Mouse (Mus musculus) Patski (cell line): ENCODE data around the gene Rnf225. TPM values are rescaled to one million over a fixed set of nuclear protein-coding genes. Genes with fewer than 3 reads are reported as not detected.
"Not testable (repeated sequence)": the region's sequence is repeated elsewhere in the genome, so short reads cannot be mapped to it uniquely, and the experiment has no call there.

Experiments used
- ATAC-seq: fragments of 100-300 bp; one replicate; pipeline ENCODE4 v1.8.0; 2021
- CTCF ChIA-PET: fragments of 350-600 bp; sonication (Branson Sonifier 250); formaldehyde crosslinking; loops from one replicate; lab custom pipeline; 2022; ENCODE audit warnings: inconsistent platforms; lab: Charles Lee
- POLR2A ChIA-PET: fragments of 350-600 bp; sonication (Branson Sonifier 250); formaldehyde crosslinking; loops from one replicate; lab custom pipeline; 2022; ENCODE audit warnings: antibody characterized with exemption, inconsistent platforms; lab: Charles Lee
- DNase-seq: peaks from one replicate; pipeline ENCODE4 v3.0.0-alpha.2; 2011; ENCODE audit warnings: low read depth, low spot score
- H3K27me3 ChIP-seq: fragments of 371-371 bp; one replicate; pipeline ENCODE4 v1.5.1; 2021
- CTCF ChIP-seq: fragments of 100-300 bp; IDR thresholded peaks from one replicate; pipeline ENCODE4 v1.5.1; 2021
- in situ Hi-C: fragments of 300-500 bp; cut with MboI; formaldehyde crosslinking; loops from 3 replicates; pipeline ENCODE4 v1.11.1; 2018; ENCODE audit warnings: low pct_unique_long_range_greater_than_20kb, mixed read lengths
- polyA plus RNA-seq: library from polyadenylated mRNA; unstranded; gene quantifications from one replicate; pipeline ENCODE4 v1.2.3, GENCODE M21; 2021

The Rnf225 gene
- polyA plus RNA-seq, 1 experiment from 2014 or later: 0.47 TPM

GRCm38 (mm10) chr7:12903623-12904022 lies 23.6 kb upstream of the Rnf225 start:
- no peak for TF ChIP-seq CTCF
- CTCF ChIA-PET: interaction anchor here (1.5 kb wide), 1 partner anchor 9 kb away, joined by 5 read pairs; no protein-coding TSS in a partner anchor

GRCm38 (mm10) chr7:12905146-12905545 lies 22.1 kb upstream of the Rnf225 start:
- TF ChIP-seq CTCF: no peak
- in situ Hi-C loops: no loop called here
- DNase-seq (no peak), ATAC-seq (peak; percentile 40)
- POLR2A ChIA-PET: interaction anchor here (0.6 kb wide), 1 partner anchor 27 kb away, joined by 3 read pairs; no protein-coding TSS in a partner anchor
- no peaks in the 10 kb centered on the region for H3K27me3 ChIP-seq
- CTCF ChIA-PET: interaction anchor here (1.5 kb wide), 1 partner anchor 7 kb away, joined by 5 read pairs; no protein-coding TSS in a partner anchor

More at GRCm38 (mm10) chr7:12903623-12904022, 23.6 kb upstream of the Rnf225 start:
- POLR2A ChIA-PET: interaction anchor here (0.6 kb wide), 1 partner anchor 38 kb away, joined by 4 read pairs; no protein-coding TSS in a partner anchor
- in situ Hi-C loops: no loop called here
- ATAC-seq (no peak), DNase-seq (no peak)
- no peaks in the 10 kb centered on the region for H3K27me3 ChIP-seq

DNA sequence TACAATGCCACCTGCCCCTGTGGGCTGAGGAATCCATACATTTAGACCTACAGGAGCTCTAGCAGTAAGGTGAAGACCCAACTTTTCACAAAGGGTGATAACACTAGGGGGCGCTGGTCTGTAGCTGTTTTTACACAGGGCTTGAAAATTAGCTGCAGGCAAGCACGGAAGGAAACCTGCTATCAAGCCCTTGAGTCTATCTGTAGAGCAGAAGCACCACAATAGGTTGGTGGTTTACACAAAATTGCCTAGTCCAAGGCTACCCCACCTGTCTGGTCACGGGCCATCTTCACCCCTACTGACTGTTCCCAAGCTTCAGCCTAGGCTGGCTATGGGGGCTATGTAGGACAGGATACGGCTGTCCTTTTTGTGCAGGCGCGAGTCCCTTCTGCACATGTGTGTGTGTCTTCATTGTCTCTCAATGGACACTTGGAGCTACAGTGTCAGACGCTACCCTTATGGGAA lies 17.7 kb upstream of the Rnf225 start:
- no peaks in the 10 kb centered on the region for H3K27me3 ChIP-seq
- DNase-seq (no peak), ATAC-seq (no peak)
- ChIA-PET POLR2A (interaction anchor here (0.9 kb wide), 1 partner anchor 10 kb away, joined by 3 read pairs; no protein-coding TSS in a partner anchor), CTCF (interaction anchor here (1.0 to 1.7 kb wide), 5 partner anchors 8 to 92 kb away, joined by 3 to 6 read pairs (median 5); partner anchors contain the start of gene Zscan22)
- in situ Hi-C loops: no loop called here
- TF ChIP-seq CTCF: peak; percentile 40

GRCm38 (mm10) chr7:12910181-12910668 lies 17.0 kb upstream of the Rnf225 start:
- no peak for TF ChIP-seq CTCF
- ChIA-PET POLR2A (interaction anchor here (0.9 kb wide), 1 partner anchor 10 kb away, joined by 3 read pairs; no protein-coding TSS in a partner anchor), CTCF (interaction anchor here (1.0 to 1.5 kb wide), 3 partner anchors 9 to 34 kb away, joined by 3 to 6 read pairs (median 3); partner anchors contain the start of gene Zscan22)
- in situ Hi-C loops: no loop called here
- ATAC-seq: no peak
- no peaks in the 10 kb centered on the region for H3K27me3 ChIP-seq
- DNase-seq: no peak

- no peaks in the 10 kb centered on the region for H3K27me3 ChIP-seq
- CTCF ChIA-PET: interaction anchor here (0.9 kb wide), 1 partner anchor 31 kb away, joined by 3 read pairs; no protein-coding TSS in a partner anchor
- DNase-seq: no peak
These were observed 13.7 kb upstream of the Rnf225 start for GRCm38 (mm10) chr7:12913556-12913955.

GRCm38 (mm10) chr7:12920495-12920894 lies 6.7 kb upstream of the Rnf225 start:
- ATAC-seq, H3K27me3 ChIP-seq, DNase-seq, in situ Hi-C loops, POLR2A ChIA-PET: not testable (repeated sequence)
- CTCF ChIA-PET: interaction anchor here (1.5 kb wide), 1 partner anchor 24 kb away, joined by 5 read pairs; no protein-coding TSS in a partner anchor

More at GRCm38 (mm10) chr7:12913556-12913955, 13.7 kb upstream of the Rnf225 start:
- in situ Hi-C loops: no loop called here
- POLR2A ChIA-PET: no interaction called here
- ATAC-seq: peak; percentile 69
- TF ChIP-seq CTCF: peak; percentile 68

- CTCF ChIA-PET: interaction anchor here (1.1 to 2.4 kb wide), 3 partner anchors 12 to 109 kb away, joined by 3 to 7 read pairs (median 3); no protein-coding TSS in a partner anchor
- peak; percentile 15 for ATAC-seq
- POLR2A ChIA-PET: no interaction called here
- TF ChIP-seq CTCF: no peak
- DNase-seq: peak; percentile 20
- no peaks in the 10 kb centered on the region for H3K27me3 ChIP-seq
- in situ Hi-C loops: no loop called here
These were observed 5.9 kb upstream of the Rnf225 start for GRCm38 (mm10) chr7:12921318-12921704.

DNA sequence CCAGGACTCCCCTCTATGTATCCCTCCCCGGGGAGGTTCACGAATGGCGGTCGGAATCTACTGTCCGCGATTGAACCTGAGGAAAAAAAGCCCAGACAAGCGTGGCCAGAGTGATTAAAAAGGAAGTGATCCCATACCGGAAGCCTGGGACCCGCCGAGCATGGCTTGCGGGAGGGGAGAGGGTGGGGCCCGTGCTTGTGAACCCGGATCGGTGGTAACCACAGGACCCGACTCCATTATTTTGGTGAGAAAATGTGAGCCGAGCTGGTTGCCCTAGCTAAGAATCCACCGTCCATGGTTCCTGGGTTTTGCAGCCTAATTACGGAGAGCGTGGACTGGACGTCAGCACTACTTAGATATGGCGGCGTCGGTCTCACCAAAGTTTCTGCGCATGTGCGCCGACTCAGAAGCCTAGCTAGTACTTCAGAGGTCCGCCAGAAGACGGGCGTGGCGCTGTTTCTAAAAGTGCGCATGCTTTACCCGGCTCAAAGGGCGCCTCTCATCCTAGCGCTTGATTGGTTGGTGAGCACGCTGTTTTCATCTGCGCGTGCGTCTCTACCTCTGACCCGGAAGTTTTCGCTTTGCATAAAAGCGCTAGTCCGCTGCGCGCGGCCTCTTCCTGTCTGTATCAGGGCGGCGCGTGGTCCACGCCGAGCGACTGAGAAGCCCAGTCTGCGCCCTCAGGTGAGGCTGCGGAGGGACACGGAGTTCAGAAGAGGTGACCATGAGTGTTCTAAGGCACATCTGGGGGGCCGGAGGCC lies 5.3 kb upstream of the Rnf225 start, which contains the start of gene Rps5:
Gene Rps5 (plus strand): TSS at position 586 of the 761 bp plus-strand sequence.
- H3K27me3 ChIP-seq: no peaks in the 10 kb centered on the region
- peak; percentile 96 for DNase-seq
- peak; percentile 74 for TF ChIP-seq CTCF
- in situ Hi-C loops: no loop called here
- peak; percentile 98 for ATAC-seq
- ChIA-PET POLR2A (interaction anchor here (1.5 kb wide), 1 partner anchor 56 kb away, joined by 3 read pairs; the partner anchor contains the start of gene Zfp446), CTCF (interaction anchor here (0.8 to 2.4 kb wide), 4 partner anchors 12 to 108 kb away, joined by 3 to 7 read pairs (median 3); no protein-coding TSS in a partner anchor)

DNA sequence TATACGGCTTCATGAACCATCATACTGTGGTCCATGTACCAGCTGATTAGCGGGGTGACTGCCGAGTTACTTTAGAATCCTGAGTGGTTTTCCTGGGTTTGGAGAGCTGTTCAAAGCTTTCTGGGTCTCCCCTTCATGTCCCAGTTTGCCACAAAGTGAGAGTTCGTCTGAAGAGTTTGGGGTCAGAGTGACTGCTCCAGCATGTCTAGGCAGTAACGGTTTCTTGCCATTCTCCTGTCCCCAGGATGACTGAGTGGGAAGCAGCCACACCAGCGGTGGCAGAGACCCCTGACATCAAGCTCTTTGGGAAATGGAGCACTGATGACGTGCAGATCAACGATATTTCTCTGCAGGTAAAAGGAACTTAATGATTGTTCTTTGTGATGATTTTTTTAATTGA lies 4.5 kb upstream of the Rnf225 start:
- CTCF ChIA-PET: interaction anchor here (0.8 to 2.4 kb wide), 4 partner anchors 11 to 36 kb away, joined by 3 to 7 read pairs (median 3); no protein-coding TSS in a partner anchor
- in situ Hi-C loops: no loop called here
- ATAC-seq (no peak), DNase-seq (no peak)
- POLR2A ChIA-PET: interaction anchor here (1.2 to 1.5 kb wide), 2 partner anchors 9 to 55 kb away, joined by 3 to 4 read pairs; partner anchors contain the start of gene Zfp446
- H3K27me3 ChIP-seq: no peaks in the 10 kb centered on the region
- TF ChIP-seq CTCF: no peak

- in situ Hi-C loops: no loop called here
- ATAC-seq: no peak
- ChIA-PET POLR2A (no interaction called here), CTCF (interaction anchor here (1.3 kb wide), 1 partner anchor 25 kb away, joined by 3 read pairs; no protein-coding TSS in a partner anchor)
- H3K27me3 ChIP-seq: no peaks in the 10 kb centered on the region
- TF ChIP-seq CTCF: no peak
- DNase-seq: no peak
These were observed 900 bp upstream of the Rnf225 start for GRCm38 (mm10) chr7:12926316-12926715.
